Mouse (Mus musculus): ENCODE data around the gene Got2. TPM values are rescaled to one million over a fixed set of nuclear protein-coding genes. Genes with fewer than 3 reads are reported as not detected.

Got2 gene
- total and polyA plus RNA-seq, 3 experiments: 105 to 421 (median 179) TPM

DNA sequence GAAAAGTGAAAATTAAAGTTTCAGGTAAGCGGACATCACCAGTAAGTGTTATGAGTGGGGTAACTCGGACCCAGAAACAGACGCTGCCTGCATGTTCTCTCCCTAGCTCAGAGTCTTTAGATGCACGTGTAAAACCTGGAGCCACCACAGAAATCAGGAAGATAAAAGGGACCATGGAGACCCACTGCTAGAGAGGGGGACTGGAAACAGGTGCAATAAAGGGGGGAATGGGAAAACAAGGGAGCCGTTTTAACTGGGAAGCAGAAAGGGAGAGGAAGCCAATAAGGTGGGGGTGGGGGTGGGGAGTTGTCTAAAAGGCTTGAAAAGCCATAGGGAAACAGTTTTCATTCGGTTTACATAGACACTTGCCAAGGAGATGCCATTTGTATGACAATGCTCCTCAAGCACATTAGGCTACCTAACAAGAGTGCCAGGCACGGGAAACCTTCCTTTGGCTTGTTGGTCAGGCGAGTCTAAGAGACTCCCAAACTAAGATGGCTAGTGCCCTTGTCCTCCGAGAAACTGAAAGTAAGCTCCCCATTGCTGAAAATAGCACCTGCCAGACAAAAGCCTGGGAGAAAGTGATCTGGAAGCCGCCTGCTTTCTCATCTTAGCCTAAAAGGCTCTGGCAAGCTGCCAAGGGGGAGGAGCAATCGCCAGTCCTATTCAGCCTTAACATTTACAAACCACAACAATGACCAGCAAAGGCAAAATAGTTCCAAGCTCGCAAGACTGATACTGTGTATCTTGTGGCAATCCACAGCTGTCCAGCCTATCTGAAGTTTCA lies 10.0 kb downstream of the Got2 start:
- peaks cover 0 to 4% of the 10 kb centered on the region in 2 experiments; a peak in 1 of 4 replicates for H3K4me1 ChIP-seq (ENCODE audit: control insufficient read depth in 1 of 2, insufficient read depth in 2 of 2, low read length in 2 of 2)
- no peaks in the 10 kb centered on the region for H3K27me3 ChIP-seq (ENCODE audit: control insufficient read depth in 1 of 2, insufficient read depth in 2 of 2, low read length in 2 of 2)
- no peaks in the 10 kb centered on the region for H3K9me3 ChIP-seq (replicated peaks; ENCODE audit: insufficient read depth, low read length)
- peak; percentile 42 for DNase-seq (ENCODE audit: low read depth, low spot score)
- no peak overlapping the region for H3K9ac ChIP-seq (ENCODE audit: control insufficient read depth, low read depth, low read length, poor library complexity, severe bottlenecking)
- H3K79me2 ChIP-seq (ENCODE audit: control insufficient read depth, insufficient read depth, low read length, poor library complexity): peaks cover 27% of the 10 kb centered on the region
- H3K27ac ChIP-seq (ENCODE audit: control insufficient read depth, low read depth, low read length): no peak overlapping the region
- H3K36me3 ChIP-seq (ENCODE audit: control insufficient read depth in 1 of 2, insufficient read depth in 2 of 2, low read length in 2 of 2): peaks cover 3 to 25% of the 10 kb centered on the region in 2 experiments
- no peak overlapping the region for H3K4me3 ChIP-seq (ENCODE audit: control insufficient read depth in 1 of 2, insufficient read depth in 1 of 2, low read depth in 2 of 2, low read length in 2 of 2)
- TF ChIP-seq MXI1 (IDR thresholded peaks at IDR 0.05; ENCODE audit: low read depth, low read length): no peak
- no peak for TF ChIP-seq ZNF384 (IDR thresholded peaks at IDR 0.05; ENCODE audit: low read depth, low read length)
- no peak for TF ChIP-seq CHD2 (IDR thresholded peaks at IDR 0.05; ENCODE audit: low read length)
- TF ChIP-seq CHD1 (IDR thresholded peaks at IDR 0.05; ENCODE audit: low read depth, low read length): no peak
- no peak for TF ChIP-seq SIN3A (IDR thresholded peaks at IDR 0.05; ENCODE audit: low read length)
- TF ChIP-seq ZKSCAN1 (IDR thresholded peaks at IDR 0.05; ENCODE audit: low read depth, low read length): no peak
- no peak for TF ChIP-seq SMC3 (IDR thresholded peaks at IDR 0.05; ENCODE audit: low read depth, low read length)
- TF ChIP-seq POLR2AphosphoS2 (IDR thresholded peaks at IDR 0.05; ENCODE audit: low read length): no peak
- no peak for TF ChIP-seq USF1 (IDR thresholded peaks at IDR 0.05; ENCODE audit: low read depth, low read length)
- no peak for TF ChIP-seq MYB (IDR thresholded peaks at IDR 0.05; ENCODE audit: low read depth, low read length)
- TF ChIP-seq NELFE (IDR thresholded peaks at IDR 0.05; ENCODE audit: low read depth, low read length): no peak
- TF ChIP-seq ETS1 (IDR thresholded peaks at IDR 0.05; ENCODE audit: low read depth, low read length): no peak

DNA sequence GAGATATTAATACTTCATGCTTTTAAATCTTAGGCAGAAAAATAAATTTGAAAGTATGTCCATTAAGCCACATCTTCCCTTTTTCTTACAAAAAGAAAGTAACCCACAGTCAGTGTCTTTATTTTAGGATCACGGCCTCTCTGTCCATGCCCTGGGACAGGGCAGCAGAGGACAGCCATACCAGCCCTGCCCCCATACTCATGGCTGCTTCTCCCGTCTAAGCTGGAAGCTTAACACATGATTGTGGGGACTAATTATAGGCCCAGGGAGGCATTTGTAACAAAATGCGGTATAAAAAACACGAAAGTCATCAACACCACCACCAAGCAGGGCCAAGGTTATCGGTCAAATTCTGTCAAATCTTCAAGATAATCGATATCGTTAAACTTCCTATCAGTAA lies 13.1 kb downstream of the Got2 start:
- TF ChIP-seq HCFC1 (IDR thresholded peaks at IDR 0.05; ENCODE audit: low read depth, low read length) (no peak), GABPA (IDR thresholded peaks at IDR 0.05; ENCODE audit: low read depth, low read length) (no peak), RCOR1 (IDR thresholded peaks at IDR 0.05; ENCODE audit: low read depth, low read length) (no peak), KAT2A (conservative IDR thresholded peaks at IDR 0.05; ENCODE audit: low read depth, low read length) (no peak), JUND (IDR thresholded peaks at IDR 0.05; ENCODE audit: low read depth, low read length) (no peak)
- Histone ChIP-seq H3K27me3 (ENCODE audit: control insufficient read depth in 1 of 2, insufficient read depth in 2 of 2, low read length in 2 of 2) (no peaks in the 10 kb centered on the region), H3K9ac (ENCODE audit: control insufficient read depth, low read depth, low read length, poor library complexity, severe bottlenecking) (no peak overlapping the region), H3K36me3 (ENCODE audit: control insufficient read depth in 1 of 2, insufficient read depth in 2 of 2, low read length in 2 of 2) (peaks cover 3 to 27% of the 10 kb centered on the region in 2 experiments), H3K27ac (ENCODE audit: control insufficient read depth, low read depth, low read length) (no peak overlapping the region), H3K4me1 (ENCODE audit: control insufficient read depth in 1 of 2, insufficient read depth in 2 of 2, low read length in 2 of 2) (peaks cover 0 to 4% of the 10 kb centered on the region in 2 experiments; a peak in 1 of 4 replicates), H3K4me3 (ENCODE audit: control insufficient read depth in 1 of 2, insufficient read depth in 1 of 2, low read depth in 2 of 2, low read length in 2 of 2) (no peak overlapping the region), H3K79me2 (ENCODE audit: control insufficient read depth, insufficient read depth, low read length, poor library complexity) (peaks cover 14% of the 10 kb centered on the region), H3K9me3 (replicated peaks; ENCODE audit: insufficient read depth, low read length) (no peaks in the 10 kb centered on the region)
- no peak for DNase-seq (ENCODE audit: low read depth, low spot score)
